Mouse (Mus musculus): ENCODE measurements around the gene Gimap9. TPM values are rescaled to one million over a fixed set of nuclear protein-coding genes. Genes with fewer than 3 reads are reported as not detected.

Gimap9 gene
- total RNA-seq (2012; rRNA removed) = 2.9 and 3.4 TPM in 2 replicates

- H3K4me3 ChIP-seq (ENCODE audit: insufficient read depth in 1 of 2, low read depth in 1 of 2, low read length in 2 of 2, poor library complexity in 1 of 2, severe bottlenecking in 1 of 2) = peak within 1 kb of the TSS; percentile 44 to 69
- no peaks in the 10 kb centered on the region for H3K9me3 ChIP-seq (ENCODE audit: control insufficient read depth, insufficient read depth, low read depth, low read length)
- TF ChIP-seq ZNF384 (IDR thresholded peaks at IDR 0.05; ENCODE audit: low read depth, low read length) (no peak), HCFC1 (IDR thresholded peaks at IDR 0.05; ENCODE audit: borderline replicate concordance, insufficient read depth, low read length) (no peak)
- in situ Hi-C loops (cut with MboI; ENCODE audit: low sequenced_read_pairs in 2 of 2, unreplicated experiment in 2 of 2) = no loop called here
- H3K36me3 ChIP-seq (ENCODE audit: control insufficient read depth, insufficient read depth, low read length, poor library complexity, severe bottlenecking) = no peaks in the 10 kb centered on the region
- H3K27ac ChIP-seq (ENCODE audit: insufficient read depth, low read depth, low read length, poor library complexity, severe bottlenecking) = peak within 1 kb of the TSS; percentile 71
- peaks cover 4 to 14% of the 10 kb centered on the region in 2 experiments for H3K4me1 ChIP-seq (ENCODE audit: control insufficient read depth in 2 of 2, insufficient read depth in 2 of 2, low read length in 2 of 2, poor library complexity in 1 of 2)
- peak; percentile 37 for DNase-seq (ENCODE audit: low read depth, low spot score)
- H3K9ac ChIP-seq (ENCODE audit: insufficient read depth, low read depth, low read length, poor library complexity, severe bottlenecking) = no peak within 1 kb of the TSS; the same call in 1 of the 2 replicates
Measured at GRCm38 (mm10) chr6:48675931-48676859, at the start of gene Gimap9. TSS of gene Gimap9 (plus strand) at chr6:48676129.

GRCm38 (mm10) chr6:48626464-48626863, 49.5 kb upstream of the Gimap9 start, which contains the start of gene AI854703:
TSS of gene AI854703 (plus strand) at chr6:48626764.
- H3K4me1 ChIP-seq (ENCODE audit: control insufficient read depth in 2 of 2, insufficient read depth in 2 of 2, low read length in 2 of 2, poor library complexity in 1 of 2) = peaks cover 0 to 5% of the 10 kb centered on the region in 2 experiments; a peak in 1 of 4 replicates
- no peak for DNase-seq (ENCODE audit: low read depth, low spot score)
- no peak within 1 kb of the TSS for H3K27ac ChIP-seq (ENCODE audit: insufficient read depth, low read depth, low read length, poor library complexity, severe bottlenecking)
- no peak for TF ChIP-seq ZC3H11A (IDR thresholded peaks at IDR 0.05; ENCODE audit: borderline replicate concordance, low read depth, low read length)
- TF ChIP-seq MAFK (IDR thresholded peaks at IDR 0.05; ENCODE audit: insufficient read depth, low read depth, low read length) = no peak
- no peak for TF ChIP-seq ZNF384 (IDR thresholded peaks at IDR 0.05; ENCODE audit: low read depth, low read length)
- no peak for TF ChIP-seq CHD2 (IDR thresholded peaks at IDR 0.05; ENCODE audit: low read depth, low read length)
- no peak for TF ChIP-seq HCFC1 (IDR thresholded peaks at IDR 0.05; ENCODE audit: borderline replicate concordance, insufficient read depth, low read length)
- H3K9ac ChIP-seq (ENCODE audit: insufficient read depth, low read depth, low read length, poor library complexity, severe bottlenecking) = peak within 1 kb of the TSS; percentile 25; the same call in 1 of the 2 replicates
- no peaks in the 10 kb centered on the region for H3K9me3 ChIP-seq (ENCODE audit: control insufficient read depth, insufficient read depth, low read depth, low read length)
- in situ Hi-C loops (cut with MboI; ENCODE audit: low sequenced_read_pairs in 2 of 2, unreplicated experiment in 2 of 2) = no loop called here
- no peaks in the 10 kb centered on the region for H3K36me3 ChIP-seq (ENCODE audit: control insufficient read depth, insufficient read depth, low read length, poor library complexity, severe bottlenecking)
- H3K4me3 ChIP-seq (ENCODE audit: insufficient read depth in 1 of 2, low read depth in 1 of 2, low read length in 2 of 2, poor library complexity in 1 of 2, severe bottlenecking in 1 of 2) = peak within 1 kb of the TSS; percentile 42 to 47

GRCm38 (mm10) chr6:48626984-48627383, 48.9 kb upstream of the Gimap9 start:
- TF ChIP-seq MAFK (IDR thresholded peaks at IDR 0.05; ENCODE audit: insufficient read depth, low read depth, low read length) (no peak), CHD2 (IDR thresholded peaks at IDR 0.05; ENCODE audit: low read depth, low read length) (no peak), HCFC1 (IDR thresholded peaks at IDR 0.05; ENCODE audit: borderline replicate concordance, insufficient read depth, low read length) (no peak), ZC3H11A (IDR thresholded peaks at IDR 0.05; ENCODE audit: borderline replicate concordance, low read depth, low read length) (no peak), ZNF384 (IDR thresholded peaks at IDR 0.05; ENCODE audit: low read depth, low read length) (no peak)
- H3K27ac ChIP-seq (ENCODE audit: insufficient read depth, low read depth, low read length, poor library complexity, severe bottlenecking) = no peak overlapping the region
- no peak for DNase-seq (ENCODE audit: low read depth, low spot score)

DNA sequence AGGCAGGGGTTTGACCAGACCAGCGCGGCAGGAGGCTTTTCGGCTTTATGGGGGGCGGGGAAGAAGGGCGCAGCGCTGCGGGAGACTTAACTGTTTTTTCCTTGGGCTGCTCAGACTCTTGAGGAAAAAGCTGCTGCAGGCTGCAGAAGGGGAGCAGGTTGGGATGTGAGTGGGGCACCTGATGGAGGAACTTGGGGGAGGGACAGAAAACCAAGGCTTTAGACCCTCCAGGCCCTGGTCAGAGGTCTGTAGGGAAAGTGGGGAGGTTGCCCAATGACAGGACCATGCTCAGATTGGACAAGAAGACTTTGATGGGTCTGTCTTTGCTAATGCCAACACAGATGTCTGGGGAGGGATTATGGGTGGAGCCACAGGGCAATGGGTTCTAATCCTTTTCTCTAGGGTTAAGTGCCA, 48.4 kb upstream of the Gimap9 start:
- Histone ChIP-seq H3K36me3 (ENCODE audit: control insufficient read depth, insufficient read depth, low read length, poor library complexity, severe bottlenecking) (no peaks in the 10 kb centered on the region), H3K9ac (ENCODE audit: insufficient read depth, low read depth, low read length, poor library complexity, severe bottlenecking) (no peak overlapping the region), H3K4me3 (ENCODE audit: insufficient read depth in 1 of 2, low read depth in 1 of 2, low read length in 2 of 2, poor library complexity in 1 of 2, severe bottlenecking in 1 of 2) (peak overlapping the region; percentile 42 to 47; a peak in 3 of 4 replicates), H3K27ac (ENCODE audit: insufficient read depth, low read depth, low read length, poor library complexity, severe bottlenecking) (no peak overlapping the region), H3K9me3 (ENCODE audit: control insufficient read depth, insufficient read depth, low read depth, low read length) (no peaks in the 10 kb centered on the region), H3K4me1 (ENCODE audit: control insufficient read depth in 2 of 2, insufficient read depth in 2 of 2, low read length in 2 of 2, poor library complexity in 1 of 2) (peaks cover 0 to 5% of the 10 kb centered on the region in 2 experiments; a peak in 1 of 4 replicates)
- in situ Hi-C loops (cut with MboI; ENCODE audit: low sequenced_read_pairs in 2 of 2, unreplicated experiment in 2 of 2) = no loop called here
- DNase-seq (ENCODE audit: low read depth, low spot score) = no peak
- no peak for TF ChIP-seq HCFC1 (IDR thresholded peaks at IDR 0.05; ENCODE audit: borderline replicate concordance, insufficient read depth, low read length)
- no peak for TF ChIP-seq MAFK (IDR thresholded peaks at IDR 0.05; ENCODE audit: insufficient read depth, low read depth, low read length)
- TF ChIP-seq CHD2 (IDR thresholded peaks at IDR 0.05; ENCODE audit: low read depth, low read length) = no peak
- TF ChIP-seq ZC3H11A (IDR thresholded peaks at IDR 0.05; ENCODE audit: borderline replicate concordance, low read depth, low read length) = no peak
- no peak for TF ChIP-seq ZNF384 (IDR thresholded peaks at IDR 0.05; ENCODE audit: low read depth, low read length)

More at GRCm38 (mm10) chr6:48626984-48627383, 48.9 kb upstream of the Gimap9 start:
- peaks cover 0 to 5% of the 10 kb centered on the region in 2 experiments; a peak in 1 of 4 replicates for H3K4me1 ChIP-seq (ENCODE audit: control insufficient read depth in 2 of 2, insufficient read depth in 2 of 2, low read length in 2 of 2, poor library complexity in 1 of 2)
- no peaks in the 10 kb centered on the region for H3K36me3 ChIP-seq (ENCODE audit: control insufficient read depth, insufficient read depth, low read length, poor library complexity, severe bottlenecking)
- in situ Hi-C loops (cut with MboI; ENCODE audit: low sequenced_read_pairs in 2 of 2, unreplicated experiment in 2 of 2) = no loop called here
- H3K9me3 ChIP-seq (ENCODE audit: control insufficient read depth, insufficient read depth, low read depth, low read length) = no peaks in the 10 kb centered on the region
- H3K9ac ChIP-seq (ENCODE audit: insufficient read depth, low read depth, low read length, poor library complexity, severe bottlenecking) = no peak overlapping the region
- peak overlapping the region; percentile 42 to 47 for H3K4me3 ChIP-seq (ENCODE audit: insufficient read depth in 1 of 2, low read depth in 1 of 2, low read length in 2 of 2, poor library complexity in 1 of 2, severe bottlenecking in 1 of 2)
